Mouse (Mus musculus): ENCODE data around the gene Kcnt1. TPM values are rescaled to one million over a fixed set of nuclear protein-coding genes. Genes with fewer than 3 reads are reported as not detected.

The Kcnt1 gene
- polyA plus RNA-seq, 1 experiment from 2014 or later, result 3.2 TPM

DNA sequence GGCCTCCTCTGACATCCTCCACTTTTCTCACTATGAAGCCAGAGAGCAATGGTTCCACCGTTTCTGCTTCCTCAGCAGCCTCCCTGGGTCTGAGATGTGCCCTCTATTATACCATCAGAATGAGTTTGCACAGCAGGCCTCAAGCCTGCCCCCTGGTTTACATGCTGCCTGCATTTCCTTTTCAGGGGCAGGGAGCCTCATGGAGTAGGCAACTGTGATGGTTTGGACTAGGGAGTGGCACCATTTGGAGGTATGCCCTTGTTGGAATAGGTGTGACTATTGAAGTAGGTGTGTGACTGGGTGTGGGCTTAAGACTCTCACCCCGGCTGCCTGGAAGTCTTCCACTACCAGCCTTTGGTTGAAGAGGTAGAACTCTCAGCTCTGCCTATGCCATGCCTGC lies 60.3 kb downstream of the Kcnt1 start:
- ATAC-seq, result no peak
- no peak overlapping the region for H3K4me2 ChIP-seq
- H3K4me3 ChIP-seq, result no peak overlapping the region
- H3K36me3 ChIP-seq (ENCODE audit: poor library complexity, severe bottlenecking), result peaks cover 67% of the 10 kb centered on the region
- no peaks in the 10 kb centered on the region for H3K27me3 ChIP-seq
- 91% methylated on average over 2 of the region's 2 CpGs for WGBS
- H3K9me3 ChIP-seq (replicated peaks), result no peaks in the 10 kb centered on the region
- H3K4me1 ChIP-seq, result peaks cover 10% of the 10 kb centered on the region; the same call in 1 of the 2 replicates
- no peak overlapping the region for H3K9ac ChIP-seq
- H3K27ac ChIP-seq, result no peak overlapping the region

GRCm38 (mm10) chr2:25924934-25925333 lies 61.4 kb downstream of the Kcnt1 start:
- peaks cover 79% of the 10 kb centered on the region for H3K36me3 ChIP-seq (ENCODE audit: poor library complexity, severe bottlenecking)
- H3K9me3 ChIP-seq (replicated peaks), result no peaks in the 10 kb centered on the region
- ATAC-seq, result no peak
- no peak overlapping the region for H3K9ac ChIP-seq
- no peak overlapping the region for H3K4me2 ChIP-seq
- WGBS, result 96% methylated on average over 4 of the region's 4 CpGs
- no peaks in the 10 kb centered on the region for H3K27me3 ChIP-seq
- H3K27ac ChIP-seq, result no peak overlapping the region
- H3K4me1 ChIP-seq, result peaks cover 6% of the 10 kb centered on the region; the same call in 1 of the 2 replicates
- H3K4me3 ChIP-seq, result no peak overlapping the region

GRCm38 (mm10) chr2:25927821-25928220 lies 64.3 kb downstream of the Kcnt1 start:
- Histone ChIP-seq H3K27me3 (no peaks in the 10 kb centered on the region), H3K4me1 (no peaks in the 10 kb centered on the region), H3K4me3 (no peak overlapping the region), H3K9ac (no peak overlapping the region), H3K9me3 (replicated peaks) (no peaks in the 10 kb centered on the region), H3K27ac (no peak overlapping the region), H3K4me2 (no peak overlapping the region), H3K36me3 (ENCODE audit: poor library complexity, severe bottlenecking) (peaks cover 91% of the 10 kb centered on the region)
- WGBS, result 96% methylated on average over 7 of the region's 7 CpGs
- no peak for ATAC-seq

- H3K4me3 ChIP-seq, result no peak overlapping the region
- H3K4me1 ChIP-seq, result no peaks in the 10 kb centered on the region
- H3K27ac ChIP-seq, result no peak overlapping the region
- no peaks in the 10 kb centered on the region for H3K9me3 ChIP-seq (replicated peaks)
- no peak overlapping the region for H3K9ac ChIP-seq
- no peaks in the 10 kb centered on the region for H3K27me3 ChIP-seq
- H3K4me2 ChIP-seq, result no peak overlapping the region
- ATAC-seq, result no peak
- 82% methylated on average over 6 of the region's 6 CpGs for WGBS
- peaks cover 96% of the 10 kb centered on the region for H3K36me3 ChIP-seq (ENCODE audit: poor library complexity, severe bottlenecking)
Measured at GRCm38 (mm10) chr2:25931249-25931859, 67.8 kb downstream of the Kcnt1 start.

- Histone ChIP-seq H3K4me3 (no peak overlapping the region), H3K9ac (no peak overlapping the region), H3K36me3 (ENCODE audit: poor library complexity, severe bottlenecking) (peaks cover 99% of the 10 kb centered on the region), H3K4me2 (no peak overlapping the region), H3K4me1 (no peaks in the 10 kb centered on the region), H3K27ac (no peak overlapping the region), H3K9me3 (replicated peaks) (no peaks in the 10 kb centered on the region), H3K27me3 (no peaks in the 10 kb centered on the region)
- ATAC-seq, result no peak
- WGBS, result 93% methylated on average over 6 of the region's 6 CpGs
Measured at GRCm38 (mm10) chr2:25940503-25940902, 77.0 kb downstream of the Kcnt1 start.

- H3K4me1 ChIP-seq, result no peaks in the 10 kb centered on the region
- no peak for ATAC-seq
- peaks cover 82% of the 10 kb centered on the region for H3K36me3 ChIP-seq (ENCODE audit: poor library complexity, severe bottlenecking)
- H3K9me3 ChIP-seq (replicated peaks), result no peaks in the 10 kb centered on the region
- WGBS, result 80% methylated on average over 2 of the region's 2 CpGs
- H3K4me2 ChIP-seq, result no peak overlapping the region
- H3K27me3 ChIP-seq, result no peaks in the 10 kb centered on the region
- H3K27ac ChIP-seq, result no peak overlapping the region
- H3K4me3 ChIP-seq, result no peak overlapping the region
- H3K9ac ChIP-seq, result no peak overlapping the region
Measured at GRCm38 (mm10) chr2:25943822-25944221, 80.3 kb downstream of the Kcnt1 start.

DNA sequence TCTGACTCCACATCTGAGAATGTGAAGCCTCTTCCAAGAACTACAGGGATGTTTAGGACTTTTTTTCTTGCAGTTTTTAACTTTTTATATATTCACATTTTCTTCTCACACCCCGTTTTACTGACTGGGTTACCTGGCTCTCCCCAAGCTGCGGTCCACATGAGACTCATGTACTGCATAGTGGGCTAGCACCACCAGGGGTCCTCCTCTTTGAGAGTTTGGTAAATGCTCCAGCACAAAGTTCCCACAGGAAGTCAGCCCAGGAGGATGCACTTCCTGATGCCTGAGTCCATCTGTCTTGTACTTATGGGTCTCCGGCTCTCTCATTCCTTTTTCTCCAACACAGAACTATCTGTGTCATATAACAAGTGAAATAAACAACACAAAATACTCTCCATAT lies 84.4 kb downstream of the Kcnt1 start:
- H3K27ac ChIP-seq, result no peak overlapping the region
- 87% methylated on average over 3 of the region's 3 CpGs for WGBS
- no peak overlapping the region for H3K4me3 ChIP-seq
- H3K9me3 ChIP-seq (replicated peaks), result no peaks in the 10 kb centered on the region
- peaks cover 82% of the 10 kb centered on the region for H3K36me3 ChIP-seq (ENCODE audit: poor library complexity, severe bottlenecking)
- H3K4me2 ChIP-seq, result no peak overlapping the region
- no peaks in the 10 kb centered on the region for H3K27me3 ChIP-seq
- no peak for ATAC-seq
- H3K4me1 ChIP-seq, result no peaks in the 10 kb centered on the region
- H3K9ac ChIP-seq, result no peak overlapping the region

GRCm38 (mm10) chr2:25949291-25949690 lies 85.8 kb downstream of the Kcnt1 start:
- no peak overlapping the region for H3K4me3 ChIP-seq
- H3K4me1 ChIP-seq, result no peaks in the 10 kb centered on the region
- no peak overlapping the region for H3K9ac ChIP-seq
- ATAC-seq, result no peak
- no peak overlapping the region for H3K27ac ChIP-seq
- no peaks in the 10 kb centered on the region for H3K9me3 ChIP-seq (replicated peaks)
- no peaks in the 10 kb centered on the region for H3K27me3 ChIP-seq
- WGBS, result 88% methylated on average over 3 of the region's 3 CpGs
- H3K4me2 ChIP-seq, result no peak overlapping the region
- H3K36me3 ChIP-seq (ENCODE audit: poor library complexity, severe bottlenecking), result peaks cover 82% of the 10 kb centered on the region

Other genes with a start within 250 kb of the Kcnt1 start
- gene Ccdc183, start 246.1 kb upstream of the Kcnt1 start, polyA plus RNA-seq (2015; fragmentation: Nextera tagmentation; extraction: Ambion mirVana), result 0.11 and 0.32 TPM in 2 replicates
- 14.3 and 16.2 TPM in 2 replicates for gene Tmem141, start 241.7 kb upstream of the Kcnt1 start, polyA plus RNA-seq (2015; fragmentation: Nextera tagmentation; extraction: Ambion mirVana)
- gene Fcna, start 235.7 kb upstream of the Kcnt1 start, polyA plus RNA-seq (2015; fragmentation: Nextera tagmentation; extraction: Ambion mirVana), result 0.92 and 1.2 TPM in 2 replicates
- gene Lcn8, start 210.6 kb upstream of the Kcnt1 start, polyA plus RNA-seq (2015; fragmentation: Nextera tagmentation; extraction: Ambion mirVana), result not detected in 2 replicates
- not detected in 2 replicates for gene Lcn5, start 205.8 kb upstream of the Kcnt1 start, polyA plus RNA-seq (2015; fragmentation: Nextera tagmentation; extraction: Ambion mirVana)
- not detected in 2 replicates for gene Lcn6, start 186.9 kb upstream of the Kcnt1 start, polyA plus RNA-seq (2015; fragmentation: Nextera tagmentation; extraction: Ambion mirVana)
- not detected in 2 replicates for gene Lcn10, start 181.0 kb upstream of the Kcnt1 start, polyA plus RNA-seq (2015; fragmentation: Nextera tagmentation; extraction: Ambion mirVana)
- not detected in 2 replicates for gene Obp2a, start 163.7 kb upstream of the Kcnt1 start, polyA plus RNA-seq (2015; fragmentation: Nextera tagmentation; extraction: Ambion mirVana)
- gene Bmyc, start 157.0 kb upstream of the Kcnt1 start, polyA plus RNA-seq (2015; fragmentation: Nextera tagmentation; extraction: Ambion mirVana), result 83.3 and 86.8 TPM in 2 replicates
- gene Obp2b, start 126.7 kb upstream of the Kcnt1 start, polyA plus RNA-seq (2015; fragmentation: Nextera tagmentation; extraction: Ambion mirVana), result not detected in 2 replicates
- gene Lcn3, start 98.2 kb upstream of the Kcnt1 start, polyA plus RNA-seq (2015; fragmentation: Nextera tagmentation; extraction: Ambion mirVana), result not detected in 2 replicates
- not detected in 2 replicates for gene Lcn11, start 86.7 kb upstream of the Kcnt1 start, polyA plus RNA-seq (2015; fragmentation: Nextera tagmentation; extraction: Ambion mirVana)
- not detected in 2 replicates for gene Gm13539, start 81.5 kb upstream of the Kcnt1 start, polyA plus RNA-seq (2015; fragmentation: Nextera tagmentation; extraction: Ambion mirVana)
- gene Glt6d1, start 47.9 kb upstream of the Kcnt1 start, polyA plus RNA-seq (2015; fragmentation: Nextera tagmentation; extraction: Ambion mirVana), result not detected in 2 replicates
- not detected in 2 replicates for gene Lcn9, start 40.6 kb upstream of the Kcnt1 start, polyA plus RNA-seq (2015; fragmentation: Nextera tagmentation; extraction: Ambion mirVana)
- not detected in 2 replicates for gene Sohlh1, start 16.5 kb upstream of the Kcnt1 start, polyA plus RNA-seq (2015; fragmentation: Nextera tagmentation; extraction: Ambion mirVana)
- 30.7 and 35.1 TPM in 2 replicates for gene Camsap1, start 119.5 kb downstream of the Kcnt1 start, polyA plus RNA-seq (2015; fragmentation: Nextera tagmentation; extraction: Ambion mirVana)
- 83.8 and 89.3 TPM in 2 replicates for gene Ubac1, start 158.0 kb downstream of the Kcnt1 start, polyA plus RNA-seq (2015; fragmentation: Nextera tagmentation; extraction: Ambion mirVana)